Mouse (Mus musculus) forebrain, embryonic 15.5 days (tissue): ENCODE results near the gene Dip2b. TPM values are rescaled to one million over a fixed set of nuclear protein-coding genes. Genes with fewer than 3 reads are reported as not detected.
A peak's percentile ranks its signal among the peaks of the same experiment; 100 is the strongest.

Source experiments
- ATAC-seq: fragments of 200-750 bp; cut with Nextera tagmentation; replicated peaks from 2 replicates; pipeline ENCODE4 v1.8.0; 2017; ENCODE audit warnings: mild to moderate bottlenecking, moderate TSS enrichment, moderate library complexity
- H3K27ac ChIP-seq: fragments of 300-500 bp; sonication (generic); replicated peaks from 2 replicates; pipeline ENCODE4 v1.5.1; 2015; ENCODE audit warnings: mild to moderate bottlenecking, inconsistent platforms
- H3K27me3 ChIP-seq: fragments of 300-500 bp; sonication (generic); 2 replicates; pipeline ENCODE4 v1.6.1; 2015; ENCODE audit warnings: inconsistent platforms
- H3K36me3 ChIP-seq: fragments of 300-500 bp; sonication (generic); 2 replicates; pipeline ENCODE4 v1.6.1; 2015; ENCODE audit warnings: mild to moderate bottlenecking, inconsistent platforms
- H3K4me1 ChIP-seq: fragments of 300-500 bp; sonication (generic); 2 replicates; pipeline ENCODE4 v1.6.1; 2015; ENCODE audit warnings: inconsistent platforms
- H3K4me2 ChIP-seq: fragments of 300-500 bp; sonication (generic); replicated peaks from 2 replicates; pipeline ENCODE4 v1.6.1; 2015; ENCODE audit warnings: mild to moderate bottlenecking, inconsistent platforms
- H3K4me3 ChIP-seq: fragments of 300-500 bp; sonication (generic); 2 replicates; pipeline ENCODE4 v1.5.1; 2015; ENCODE audit warnings: mild to moderate bottlenecking, inconsistent platforms
- H3K9ac ChIP-seq: fragments of 300-500 bp; sonication (generic); replicated peaks from 2 replicates; pipeline ENCODE4 v1.6.1; 2015; ENCODE audit warnings: mild to moderate bottlenecking, inconsistent platforms
- H3K9me3 ChIP-seq: fragments of 300-500 bp; sonication (generic); 2 replicates; pipeline ENCODE4 v1.6.1; 2016; ENCODE audit warnings: inconsistent platforms
- WGBS: fragments of 180-500 bp; shearing (Covaris S2); methylation state at CpG from one replicate; pipeline ENCODE4 v1.1.7; 2015; ENCODE audit warnings: mixed read lengths; 5-methylcytosine and 5-hydroxymethylcytosine counted together
- polyA plus RNA-seq: library from polyadenylated mRNA; unstranded; fragments of >200 nt; fragmentation: Nextera tagmentation; extraction: Ambion mirVana; gene quantifications from 2 replicates; pipeline ENCODE4 v1.2.1, GENCODE M21; 2015

The Dip2b gene
- 20.2 and 20.5 TPM in 2 replicates for polyA plus RNA-seq

DNA sequence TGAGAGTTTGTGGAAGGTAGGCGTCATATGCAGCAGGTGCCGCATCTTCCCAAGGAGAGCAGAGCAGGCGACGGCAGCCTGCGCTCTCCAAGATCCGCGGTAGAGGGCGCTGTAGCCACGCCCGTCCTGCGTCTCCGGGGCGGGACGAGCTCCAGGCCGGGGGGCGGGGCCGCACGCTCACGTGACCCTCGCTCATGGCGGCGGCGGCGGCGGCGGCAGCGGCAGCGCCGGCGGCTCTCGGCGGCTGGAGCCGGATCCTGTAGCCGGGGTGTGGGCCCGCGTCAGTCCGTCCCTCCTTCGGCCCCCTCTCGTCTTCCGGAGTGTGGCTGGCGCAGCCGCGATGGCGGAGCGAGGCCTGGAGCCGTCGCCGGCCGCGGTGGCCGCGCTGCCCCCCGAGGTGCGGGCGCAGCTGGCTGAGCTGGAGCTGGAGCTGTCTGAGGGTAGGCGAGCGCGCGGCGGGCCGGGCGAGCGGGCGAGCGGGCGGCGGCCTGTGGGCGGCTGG, at the start of gene Dip2b:
Gene Dip2b, plus strand, starts transcription at position 195 of the 502 bp plus-strand sequence.
- Histone ChIP-seq H3K9me3 (no peaks in the 10 kb centered on the region), H3K4me2 (peak within 1 kb of the TSS; percentile 70), H3K27ac (peak within 1 kb of the TSS; percentile 99), H3K9ac (peak within 1 kb of the TSS; percentile 97), H3K36me3 (no peaks in the 10 kb centered on the region), H3K4me1 (peaks cover 30% of the 10 kb centered on the region), H3K27me3 (no peaks in the 10 kb centered on the region), H3K4me3 (peak within 1 kb of the TSS; percentile 95)
- peak; percentile 91 for ATAC-seq
- under 1% methylated on average over 56 of the region's 68 CpGs for WGBS

GRCm38 (mm10) chr15:99993100-99993499, 45.4 kb upstream of the Dip2b start:
- H3K9me3 ChIP-seq, result no peaks in the 10 kb centered on the region
- H3K4me3 ChIP-seq, result no peak overlapping the region
- no peaks in the 10 kb centered on the region for H3K4me1 ChIP-seq
- no peaks in the 10 kb centered on the region for H3K27me3 ChIP-seq
- no peak overlapping the region for H3K4me2 ChIP-seq
- no peak overlapping the region for H3K9ac ChIP-seq
- WGBS, result 100% methylated on average over 1 of the region's 1 CpGs
- no peak for ATAC-seq
- H3K27ac ChIP-seq, result no peak overlapping the region
- H3K36me3 ChIP-seq, result peaks cover 56% of the 10 kb centered on the region

GRCm38 (mm10) chr15:99997114-99997804, 41.2 kb upstream of the Dip2b start:
- H3K9me3 ChIP-seq, result no peaks in the 10 kb centered on the region
- H3K4me3 ChIP-seq, result no peak overlapping the region
- no peak overlapping the region for H3K27ac ChIP-seq
- H3K4me2 ChIP-seq, result no peak overlapping the region
- H3K9ac ChIP-seq, result no peak overlapping the region
- H3K36me3 ChIP-seq, result peaks cover 54% of the 10 kb centered on the region
- ATAC-seq, result no peak
- H3K27me3 ChIP-seq, result no peaks in the 10 kb centered on the region
- H3K4me1 ChIP-seq, result no peaks in the 10 kb centered on the region
- 95% methylated on average over 6 of the region's 6 CpGs for WGBS

DNA sequence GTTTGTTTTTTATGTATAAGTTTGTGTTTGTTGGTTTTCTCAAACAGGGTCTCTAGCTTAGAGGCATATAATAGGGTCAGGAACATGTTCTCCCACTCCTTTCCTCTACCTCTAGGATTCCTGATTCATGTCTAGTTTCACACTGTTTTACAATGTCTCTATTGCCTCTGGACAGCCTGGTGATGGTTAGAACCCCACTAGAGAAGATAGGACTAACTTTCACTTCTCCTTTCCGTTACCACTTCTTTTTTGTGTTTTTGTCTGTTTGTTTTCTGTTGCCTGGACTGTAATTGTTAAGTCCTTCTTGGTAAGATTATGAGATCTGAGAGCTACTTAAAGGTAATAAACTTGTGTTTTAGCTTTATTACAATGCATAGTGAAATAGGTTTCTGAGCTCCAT, 39.1 kb upstream of the Dip2b start:
- no peak overlapping the region for H3K9ac ChIP-seq
- H3K36me3 ChIP-seq, result peaks cover 64% of the 10 kb centered on the region
- H3K4me1 ChIP-seq, result no peaks in the 10 kb centered on the region
- H3K4me3 ChIP-seq, result no peak overlapping the region
- 93% methylated on average over 1 of the region's 1 CpGs for WGBS
- H3K9me3 ChIP-seq, result no peaks in the 10 kb centered on the region
- no peak for ATAC-seq
- no peak overlapping the region for H3K27ac ChIP-seq
- H3K27me3 ChIP-seq, result no peaks in the 10 kb centered on the region
- no peak overlapping the region for H3K4me2 ChIP-seq

DNA sequence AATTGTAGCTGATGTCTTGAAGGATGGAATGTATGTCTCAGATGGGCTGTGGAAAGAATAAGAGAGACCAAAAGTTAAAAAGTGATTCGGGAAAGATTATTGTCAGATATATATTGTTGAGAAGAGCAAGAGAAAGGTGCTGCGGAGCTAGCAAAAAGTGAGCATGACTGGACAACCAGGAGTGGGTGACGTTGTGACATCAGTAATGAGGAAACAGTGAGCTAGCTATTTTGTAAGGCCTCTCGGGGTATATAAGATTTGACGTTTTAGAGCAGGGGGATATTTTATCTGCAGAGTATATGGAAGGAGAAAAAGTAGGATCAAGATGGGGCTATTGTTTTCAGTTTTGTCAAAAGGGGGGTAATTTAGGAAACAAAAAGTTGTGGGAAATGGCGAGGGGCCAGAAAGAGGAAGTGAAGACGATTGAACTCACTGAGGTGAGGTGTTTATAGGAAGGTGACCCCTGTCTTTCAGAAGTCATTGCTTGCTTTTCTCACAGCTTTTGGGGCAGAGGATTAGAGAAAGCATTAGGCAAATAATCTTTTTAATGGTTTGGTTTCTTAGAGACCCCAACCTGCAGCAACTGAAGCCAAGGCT, 33.7 kb upstream of the Dip2b start:
- no peaks in the 10 kb centered on the region for H3K9me3 ChIP-seq
- H3K27me3 ChIP-seq, result no peaks in the 10 kb centered on the region
- H3K4me3 ChIP-seq, result no peak overlapping the region
- no peaks in the 10 kb centered on the region for H3K4me1 ChIP-seq
- no peak overlapping the region for H3K4me2 ChIP-seq
- no peak for ATAC-seq
- 83% methylated on average over 7 of the region's 7 CpGs for WGBS
- no peak overlapping the region for H3K9ac ChIP-seq
- H3K27ac ChIP-seq, result no peak overlapping the region
- peaks cover 76% of the 10 kb centered on the region for H3K36me3 ChIP-seq

DNA sequence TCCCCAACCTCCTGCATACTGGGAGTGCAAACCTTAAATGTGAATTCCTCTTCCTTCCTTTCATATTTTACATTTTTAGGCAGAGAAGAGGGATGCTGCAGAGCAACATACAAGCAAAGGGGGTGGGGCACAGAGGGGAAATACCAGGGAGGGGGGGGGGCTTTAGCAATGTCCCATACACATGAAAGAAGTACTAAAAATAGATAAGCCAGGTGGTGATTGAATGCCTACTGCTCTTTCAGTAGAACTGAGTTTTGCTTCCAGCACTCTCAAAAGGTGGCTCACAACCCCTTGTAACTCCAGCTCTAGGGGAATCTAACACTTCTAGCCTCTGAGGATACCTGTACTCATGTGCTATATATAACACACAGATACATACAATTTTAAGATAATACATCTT, 32.3 kb upstream of the Dip2b start:
- Histone ChIP-seq H3K36me3 (peaks cover 83% of the 10 kb centered on the region), H3K27me3 (no peaks in the 10 kb centered on the region)

GRCm38 (mm10) chr15:100018280-100018899, 20.1 kb upstream of the Dip2b start:
- 74% methylated on average over 6 of the region's 6 CpGs for WGBS
- H3K27me3 ChIP-seq, result no peaks in the 10 kb centered on the region
- H3K27ac ChIP-seq, result no peak overlapping the region
- H3K9me3 ChIP-seq, result no peaks in the 10 kb centered on the region
- H3K9ac ChIP-seq, result no peak overlapping the region
- H3K4me3 ChIP-seq, result no peak overlapping the region
- no peak overlapping the region for H3K4me2 ChIP-seq
- peaks cover 8% of the 10 kb centered on the region; the same call in 1 of the 2 replicates for H3K36me3 ChIP-seq
- ATAC-seq, result no peak
- H3K4me1 ChIP-seq, result no peaks in the 10 kb centered on the region

More for the DNA sequence above, 32.3 kb upstream of the Dip2b start:
- no peaks in the 10 kb centered on the region for H3K4me1 ChIP-seq
- H3K9ac ChIP-seq, result no peak overlapping the region
- no peak overlapping the region for H3K27ac ChIP-seq
- no peak for ATAC-seq
- no peak overlapping the region for H3K4me2 ChIP-seq
- no peak overlapping the region for H3K4me3 ChIP-seq
- H3K9me3 ChIP-seq, result no peaks in the 10 kb centered on the region

GRCm38 (mm10) chr15:100021175-100021574, 17.3 kb upstream of the Dip2b start:
- no peak for ATAC-seq
- 94% methylated on average over 1 of the region's 1 CpGs for WGBS
- H3K27ac ChIP-seq, result no peak overlapping the region

DNA sequence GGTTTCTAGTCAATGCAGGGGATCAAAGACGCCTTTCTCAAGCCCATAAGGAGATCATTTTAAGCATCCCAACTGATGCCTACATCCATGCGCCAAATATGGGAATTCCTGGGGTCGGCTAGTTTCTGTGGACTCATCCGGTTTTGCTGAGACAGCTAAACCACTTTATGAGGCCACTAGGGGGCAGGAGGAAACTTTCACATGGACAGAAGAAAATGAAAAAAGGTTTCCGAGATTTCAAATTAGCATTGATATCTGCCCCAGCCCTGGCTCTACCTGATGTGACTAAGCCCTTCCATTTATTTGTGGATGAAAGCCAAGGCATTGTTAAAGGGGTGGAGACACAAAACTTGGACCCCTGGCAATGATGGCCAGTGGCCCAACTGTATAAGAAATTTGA, 15.5 kb upstream of the Dip2b start:
- ATAC-seq, result no peak
- Histone ChIP-seq H3K4me3 (no peak overlapping the region), H3K4me1 (no peaks in the 10 kb centered on the region), H3K36me3 (no peaks in the 10 kb centered on the region), H3K9me3 (no peaks in the 10 kb centered on the region), H3K9ac (no peak overlapping the region), H3K27ac (no peak overlapping the region), H3K27me3 (no peaks in the 10 kb centered on the region), H3K4me2 (no peak overlapping the region)
- WGBS, result 25% methylated on average over 5 of the region's 5 CpGs

More at GRCm38 (mm10) chr15:100021175-100021574, 17.3 kb upstream of the Dip2b start:
- H3K4me2 ChIP-seq, result no peak overlapping the region
- no peaks in the 10 kb centered on the region for H3K4me1 ChIP-seq
- H3K9ac ChIP-seq, result no peak overlapping the region
- 0 out of 2 replicates have a peak, but pooled peaks cover 3% of the 10 kb centered on the region for H3K36me3 ChIP-seq
- no peaks in the 10 kb centered on the region for H3K27me3 ChIP-seq
- H3K4me3 ChIP-seq, result no peak overlapping the region
- no peaks in the 10 kb centered on the region for H3K9me3 ChIP-seq

DNA sequence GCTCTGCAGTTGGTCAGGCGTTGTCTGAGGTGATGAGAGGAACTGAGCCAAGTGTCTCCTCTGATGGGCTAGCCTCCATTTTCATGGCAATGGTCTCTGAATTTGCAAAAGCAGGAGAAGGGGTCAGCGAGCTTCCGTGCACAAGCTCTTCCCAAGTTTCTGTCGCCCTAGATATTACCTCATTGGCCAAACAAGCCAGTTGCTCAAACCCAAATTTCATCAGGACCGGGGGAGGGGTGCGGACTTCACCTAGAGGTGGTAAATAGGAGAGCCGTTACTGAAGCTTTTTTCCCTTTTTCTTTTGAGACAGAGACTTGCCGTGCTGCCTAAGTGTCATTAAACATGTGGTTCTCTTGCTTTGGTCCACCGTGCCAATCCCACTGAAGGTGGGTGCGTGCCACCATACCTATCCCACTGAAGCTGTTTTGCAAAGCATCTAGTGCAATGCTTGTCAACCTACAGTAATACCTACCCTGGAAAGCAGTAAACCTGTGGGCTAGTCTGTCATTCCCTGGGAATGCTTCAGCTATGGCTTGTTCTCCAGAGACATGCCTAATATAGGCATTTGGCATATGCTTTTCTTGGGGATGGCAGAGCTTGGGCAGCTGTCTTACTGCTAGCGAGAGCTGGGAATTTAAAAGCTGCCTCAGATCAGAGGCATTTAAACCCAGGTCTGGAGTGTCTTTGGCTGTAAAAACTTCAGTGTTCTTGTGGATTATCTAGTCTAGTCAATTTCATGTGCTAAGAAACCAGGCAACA, 13.2 kb upstream of the Dip2b start:
- Histone ChIP-seq H3K4me3 (no peak overlapping the region), H3K36me3 (no peaks in the 10 kb centered on the region), H3K27me3 (no peaks in the 10 kb centered on the region), H3K4me1 (peaks cover 5% of the 10 kb centered on the region; the same call in 1 of the 2 replicates), H3K27ac (no peak overlapping the region), H3K9me3 (no peaks in the 10 kb centered on the region), H3K9ac (no peak overlapping the region), H3K4me2 (no peak overlapping the region)
- 80% methylated on average over 11 of the region's 11 CpGs for WGBS
- ATAC-seq, result no peak

DNA sequence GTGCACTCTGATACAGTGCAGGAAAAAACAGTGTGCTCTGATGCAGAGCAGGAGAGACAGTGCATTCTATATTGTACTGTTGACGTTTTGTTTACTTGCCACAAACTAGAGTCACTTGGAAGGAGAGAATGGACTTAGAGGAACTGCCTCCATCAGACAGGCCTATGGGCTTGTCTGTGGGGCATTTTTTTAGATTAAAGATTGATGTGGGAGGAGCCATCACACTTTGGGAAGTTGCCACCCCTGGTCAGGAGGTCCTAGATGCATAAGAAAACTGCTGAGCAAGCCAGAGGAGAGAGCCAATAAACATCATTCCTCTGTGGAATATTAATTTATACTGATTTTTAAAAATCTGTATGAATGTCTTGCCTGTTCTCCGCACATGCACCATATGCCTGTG, 10.3 kb upstream of the Dip2b start:
- Histone ChIP-seq H3K27me3 (no peaks in the 10 kb centered on the region), H3K9ac (no peak overlapping the region), H3K4me1 (peaks cover 5% of the 10 kb centered on the region; the same call in 1 of the 2 replicates), H3K36me3 (no peaks in the 10 kb centered on the region), H3K4me2 (no peak overlapping the region), H3K4me3 (no peak overlapping the region), H3K9me3 (no peaks in the 10 kb centered on the region), H3K27ac (no peak overlapping the region)
- ATAC-seq, result no peak
- WGBS, result 88% methylated on average over 2 of the region's 2 CpGs

DNA sequence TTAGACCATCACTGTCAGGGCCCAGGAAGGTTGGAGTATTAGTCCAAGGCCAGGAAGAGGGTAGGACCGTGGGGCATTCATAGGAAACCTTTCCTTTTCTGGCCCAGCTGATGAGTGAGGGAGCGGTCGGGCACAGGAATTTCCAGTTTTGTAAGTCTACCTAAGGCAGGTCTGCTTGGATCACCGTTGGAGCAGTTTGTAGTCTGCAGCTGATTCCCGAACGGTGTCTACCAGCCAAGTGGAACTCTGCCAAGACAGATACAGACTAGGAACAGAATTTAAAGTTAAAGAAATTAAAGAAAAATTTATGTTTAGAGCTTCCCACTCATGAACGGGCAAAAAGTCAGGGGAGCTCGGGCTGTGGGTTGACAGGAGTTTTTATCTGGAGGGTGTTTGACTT, 9.0 kb upstream of the Dip2b start:
- Histone ChIP-seq H3K9me3 (no peaks in the 10 kb centered on the region), H3K4me3 (no peak overlapping the region), H3K27me3 (no peaks in the 10 kb centered on the region), H3K4me1 (peaks cover 5% of the 10 kb centered on the region; the same call in 1 of the 2 replicates), H3K9ac (no peak overlapping the region), H3K4me2 (no peak overlapping the region), H3K27ac (peak overlapping the region; percentile 62; the same call in 1 of the 2 replicates), H3K36me3 (no peaks in the 10 kb centered on the region)
- WGBS, result 75% methylated on average over 8 of the region's 8 CpGs
- ATAC-seq, result no peak
